Mouse (Mus musculus) forebrain, embryonic 13.5 days (tissue): Measurements from ENCODE around the gene Lpar6. TPM values are rescaled to one million over a fixed set of nuclear protein-coding genes. Genes with fewer than 3 reads are reported as not detected.

Experiments used
- ATAC-seq: fragments of 200-750 bp; cut with Nextera tagmentation; 2 replicates; pipeline ENCODE4 v1.8.0; 2017
- H3K27ac ChIP-seq: fragments of 300-500 bp; sonication (generic); 2 replicates; pipeline ENCODE4 v1.5.1; 2015; ENCODE audit warnings: inconsistent platforms, mild to moderate bottlenecking, moderate library complexity
- H3K27me3 ChIP-seq: fragments of 300-500 bp; sonication (generic); 2 replicates; pipeline ENCODE4 v1.6.1; 2015; ENCODE audit warnings: mild to moderate bottlenecking, inconsistent platforms
- H3K36me3 ChIP-seq: fragments of 300-500 bp; sonication (generic); 2 replicates; pipeline ENCODE4 v1.6.1; 2015; ENCODE audit warnings: mild to moderate bottlenecking, inconsistent platforms; ENCODE audit not compliant: poor library complexity, severe bottlenecking
- H3K4me1 ChIP-seq: fragments of 300-500 bp; sonication (generic); 2 replicates; pipeline ENCODE4 v1.6.1; 2015; ENCODE audit warnings: inconsistent platforms
- H3K4me2 ChIP-seq: fragments of 300-500 bp; sonication (generic); 2 replicates; pipeline ENCODE4 v1.6.1; 2015; ENCODE audit warnings: inconsistent platforms, mild to moderate bottlenecking, moderate library complexity
- H3K4me3 ChIP-seq: fragments of 300-500 bp; sonication (generic); 2 replicates; pipeline ENCODE4 v1.5.1; 2015; ENCODE audit warnings: mild to moderate bottlenecking, inconsistent platforms
- H3K9ac ChIP-seq: fragments of 300-500 bp; sonication (generic); 2 replicates; pipeline ENCODE4 v1.6.1; 2015; ENCODE audit warnings: mild to moderate bottlenecking, inconsistent platforms
- H3K9me3 ChIP-seq: fragments of 300-500 bp; sonication (generic); replicated peaks from 2 replicates; pipeline ENCODE4 v1.6.1; 2016; ENCODE audit warnings: inconsistent platforms
- WGBS: fragments of 180-500 bp; shearing (Covaris S2); methylation state at CpG from one replicate; pipeline ENCODE4 v1.1.7; 2015; 5-methylcytosine and 5-hydroxymethylcytosine counted together
- microRNA counts: library from miRNA; unstranded; fragments of <30 nt; microRNA quantifications from one replicate; lab custom pipeline; 2016
- microRNA-seq: library from miRNA; unstranded; fragments of <30 nt; microRNA quantifications from one replicate; pipeline ENCODE4, GENCODE M21; 2016
- polyA plus RNA-seq: library from polyadenylated mRNA; unstranded; fragments of >200 nt; fragmentation: Nextera tagmentation; extraction: Ambion mirVana; gene quantifications from 2 replicates; pipeline ENCODE4 v1.2.1, GENCODE M21; 2015

Lpar6 gene
- polyA plus RNA-seq, 1 experiment from 2014 or later, result 9.0 TPM

- Histone ChIP-seq H3K4me3 (no peak overlapping the region), H3K4me1 (0 out of 2 replicates have a peak, but pooled peaks cover 3% of the 10 kb centered on the region), H3K9ac (no peak overlapping the region), H3K36me3 (peaks cover 11% of the 10 kb centered on the region), H3K27me3 (no peaks in the 10 kb centered on the region), H3K9me3 (no peaks in the 10 kb centered on the region), H3K27ac (no peak overlapping the region), H3K4me2 (no peak overlapping the region)
- no peak for ATAC-seq
- WGBS, result 79% methylated on average over 4 of the region's 4 CpGs
These were observed 20.5 kb downstream of the Lpar6 start for GRCm38 (mm10) chr14:73258181-73258580.

GRCm38 (mm10) chr14:73262210-73262609, 24.5 kb downstream of the Lpar6 start:
- Histone ChIP-seq H3K27me3 (no peaks in the 10 kb centered on the region), H3K9me3 (peaks cover 12% of the 10 kb centered on the region), H3K36me3 (peaks cover 25% of the 10 kb centered on the region), H3K4me1 (0 out of 2 replicates have a peak, but pooled peaks cover 3% of the 10 kb centered on the region), H3K9ac (no peak overlapping the region), H3K27ac (no peak overlapping the region), H3K4me3 (no peak overlapping the region), H3K4me2 (no peak overlapping the region)
- WGBS, result 92% methylated on average over 9 of the region's 9 CpGs
- ATAC-seq, result no peak

- H3K27me3 ChIP-seq, result no peaks in the 10 kb centered on the region
- ATAC-seq, result no peak
- no peaks in the 10 kb centered on the region for H3K4me1 ChIP-seq
- H3K36me3 ChIP-seq, result peaks cover 25% of the 10 kb centered on the region
- H3K4me3 ChIP-seq, result no peak overlapping the region
- H3K9me3 ChIP-seq, result peaks cover 12% of the 10 kb centered on the region
- no peak overlapping the region for H3K27ac ChIP-seq
- H3K9ac ChIP-seq, result no peak overlapping the region
- H3K4me2 ChIP-seq, result no peak overlapping the region
- 84% methylated on average over 3 of the region's 3 CpGs for WGBS
These were observed 28.5 kb downstream of the Lpar6 start for GRCm38 (mm10) chr14:73266166-73266565.

- H3K4me1 ChIP-seq, result peaks cover 17% of the 10 kb centered on the region
- H3K4me3 ChIP-seq, result no peak overlapping the region
- H3K9ac ChIP-seq, result no peak overlapping the region
- no peak overlapping the region for H3K4me2 ChIP-seq
- H3K36me3 ChIP-seq, result peaks cover 4% of the 10 kb centered on the region; the same call in 1 of the 2 replicates
- H3K9me3 ChIP-seq, result no peaks in the 10 kb centered on the region
- WGBS, result 14% methylated on average over 5 of the region's 5 CpGs
- peak overlapping the region; percentile 44; the same call in 1 of the 2 replicates for H3K27ac ChIP-seq
- no peaks in the 10 kb centered on the region for H3K27me3 ChIP-seq
- ATAC-seq, result no peak
These were observed 34.1 kb downstream of the Lpar6 start for GRCm38 (mm10) chr14:73271807-73272206.

- no peak for ATAC-seq
- H3K9me3 ChIP-seq, result no peaks in the 10 kb centered on the region
- 0 out of 2 replicates have a peak, but pooled peaks cover 6% of the 10 kb centered on the region for H3K4me1 ChIP-seq
- no peak overlapping the region for H3K4me2 ChIP-seq
- H3K27me3 ChIP-seq, result no peaks in the 10 kb centered on the region
- H3K9ac ChIP-seq, result no peak overlapping the region
- H3K4me3 ChIP-seq, result no peak overlapping the region
- peaks cover 13% of the 10 kb centered on the region; the same call in 1 of the 2 replicates for H3K36me3 ChIP-seq
- WGBS, result 89% methylated on average over 6 of the region's 6 CpGs
- H3K27ac ChIP-seq, result no peak overlapping the region
These were observed 41.4 kb downstream of the Lpar6 start for GRCm38 (mm10) chr14:73279096-73279495.

- WGBS, result 2% methylated on average over 1 of the region's 1 CpGs
These were observed 43.3 kb downstream of the Lpar6 start for GRCm38 (mm10) chr14:73280996-73281395.

GRCm38 (mm10) chr14:73289915-73290314, 52.2 kb downstream of the Lpar6 start:
- WGBS, result 92% methylated on average over 2 of the region's 2 CpGs
- Histone ChIP-seq H3K27ac (no peak overlapping the region), H3K9me3 (no peaks in the 10 kb centered on the region), H3K36me3 (peaks cover 10% of the 10 kb centered on the region; the same call in 1 of the 2 replicates), H3K9ac (no peak overlapping the region), H3K4me3 (no peak overlapping the region), H3K4me2 (no peak overlapping the region), H3K27me3 (no peaks in the 10 kb centered on the region), H3K4me1 (peaks cover 2% of the 10 kb centered on the region; the same call in 1 of the 2 replicates)
- ATAC-seq, result no peak

More at GRCm38 (mm10) chr14:73280996-73281395, 43.3 kb downstream of the Lpar6 start:
- no peak for ATAC-seq
- Histone ChIP-seq H3K36me3 (peaks cover 9% of the 10 kb centered on the region; the same call in 1 of the 2 replicates), H3K4me2 (no peak overlapping the region), H3K27ac (no peak overlapping the region), H3K9me3 (no peaks in the 10 kb centered on the region), H3K27me3 (no peaks in the 10 kb centered on the region), H3K9ac (no peak overlapping the region), H3K4me3 (no peak overlapping the region), H3K4me1 (0 out of 2 replicates have a peak, but pooled peaks cover 3% of the 10 kb centered on the region)

GRCm38 (mm10) chr14:73292434-73292833, 54.7 kb downstream of the Lpar6 start:
- H3K36me3 ChIP-seq, result peaks cover 14% of the 10 kb centered on the region
- H3K27me3 ChIP-seq, result no peaks in the 10 kb centered on the region
- no peak for ATAC-seq
- peaks cover 2% of the 10 kb centered on the region; the same call in 1 of the 2 replicates for H3K4me1 ChIP-seq
- H3K9ac ChIP-seq, result no peak overlapping the region
- no peak overlapping the region for H3K4me2 ChIP-seq
- no peaks in the 10 kb centered on the region for H3K9me3 ChIP-seq
- H3K27ac ChIP-seq, result no peak overlapping the region
- 9% methylated on average over 1 of the region's 1 CpGs for WGBS
- H3K4me3 ChIP-seq, result no peak overlapping the region

MicroRNAs within 50 kb of the gene (microRNA counts, 519-probe panel; counts per million panel counts)
- 177 counts per million, percentile 53 among the panel's probes with 10 or more counts for microRNA mmu-miR-687 (lab: Ali Mortazavi, UCI)

Small RNAs within 50 kb of the gene (microRNA-seq; reads per million reads assigned to microRNA genes)
- gene Mir687, result not detected

Other genes with a start within 250 kb of the Lpar6 start
- not detected in 2 replicates for gene Cysltr2, start 188.8 kb upstream of the Lpar6 start, polyA plus RNA-seq
- 110 and 111 TPM in 2 replicates for gene Rcbtb2, start 114.9 kb upstream of the Lpar6 start, polyA plus RNA-seq
- 18.8 and 21.5 TPM in 2 replicates for gene Rb1, start 87.9 kb downstream of the Lpar6 start, polyA plus RNA-seq
- gene Itm2b, start 147.4 kb downstream of the Lpar6 start, polyA plus RNA-seq, result 450 and 508 TPM in 2 replicates